Mouse (Mus musculus) adrenal gland, adult (tissue): ENCODE results near the gene Polr3b.

Experiments used
- DNase-seq, 2 experiments: peaks; one replicate each; pipeline ENCODE4 v3.0.0; 2022 to 2023; ENCODE audit warnings: low spot score in 1 of 2; ENCODE audit not compliant: inconsistent age in 2 of 2

Gene Polr3b

DNA sequence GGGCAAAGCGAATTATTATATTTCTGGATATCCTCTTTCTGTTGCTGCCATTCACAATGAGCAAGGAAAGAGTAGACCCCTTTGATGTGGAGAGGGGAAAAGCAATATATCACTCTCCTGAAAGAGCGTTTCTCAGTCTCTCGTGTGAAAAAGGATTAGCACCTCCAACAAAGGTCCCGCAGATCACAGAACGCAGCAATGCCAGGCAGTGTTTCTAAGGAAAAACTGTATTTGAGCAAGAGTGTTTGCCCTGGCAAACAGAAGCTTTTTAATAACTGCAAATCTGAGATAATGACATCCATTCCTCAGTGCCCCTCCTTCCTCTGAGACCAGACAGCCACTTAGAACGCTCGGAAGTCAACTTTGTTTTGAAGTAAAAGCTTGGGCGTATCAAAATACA, 84.5 kb downstream of the Polr3b start:
- no peak for DNase-seq

DNA sequence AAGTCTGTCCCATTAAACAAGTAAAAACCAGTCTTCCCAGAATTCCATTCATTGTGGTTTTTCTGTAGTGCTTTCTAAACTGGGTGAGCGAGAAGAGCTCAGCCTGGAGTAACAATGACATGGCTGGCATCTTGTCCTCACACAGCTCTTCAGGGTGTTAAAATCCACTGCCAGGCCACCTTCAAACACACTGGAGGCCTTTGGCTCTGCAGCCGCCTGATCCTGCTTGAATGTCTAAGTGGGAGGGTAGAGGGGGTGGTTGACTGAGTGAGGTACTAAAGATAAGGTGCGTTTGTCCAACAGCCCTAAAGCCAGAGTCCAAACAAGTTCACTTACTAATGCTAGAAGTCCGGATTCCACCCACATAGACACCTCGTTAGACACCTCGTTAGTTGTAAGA, 85.1 kb downstream of the Polr3b start:
- DNase-seq = no peak

DNA sequence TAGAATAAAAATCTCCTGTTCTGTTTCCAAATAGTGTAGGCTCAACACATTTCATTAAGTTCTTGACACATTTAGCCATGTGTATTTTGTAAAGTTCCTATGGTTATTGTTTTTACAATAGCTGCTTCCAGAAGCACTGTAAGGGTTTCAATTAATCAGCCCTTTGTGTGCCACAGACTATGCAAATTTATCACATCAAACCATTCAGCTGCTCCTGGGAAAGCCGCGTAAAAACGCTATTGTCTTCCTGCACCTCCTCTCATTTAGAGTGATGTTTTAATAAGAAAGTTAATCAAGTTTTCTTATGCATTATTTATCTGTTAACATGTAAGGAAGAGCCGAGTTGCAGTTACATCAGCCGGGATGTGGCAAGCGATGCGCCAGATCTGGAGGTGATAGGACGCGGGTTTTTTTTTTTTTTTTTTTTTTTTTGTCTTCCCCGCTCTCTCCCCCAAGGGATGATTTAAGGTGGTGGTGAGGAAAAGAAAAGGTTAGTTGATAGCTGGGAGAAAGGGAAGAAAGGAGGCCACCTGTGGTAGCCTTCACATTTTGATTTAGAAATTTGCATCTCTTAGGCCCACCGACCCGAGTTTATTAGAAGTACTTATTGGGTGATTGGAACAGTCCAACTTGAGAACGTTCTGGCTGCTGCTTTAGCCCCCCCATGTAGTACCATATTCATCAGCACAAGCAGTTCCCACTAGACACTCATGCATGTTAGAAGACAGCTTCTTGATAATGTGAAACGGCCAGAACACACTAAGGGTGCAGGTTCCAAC, 85.8 kb downstream of the Polr3b start:
- no peak for DNase-seq

- no peak for DNase-seq
These were observed 88.1 kb downstream of the Polr3b start for GRCm38 (mm10) chr10:84710192-84710591.

DNA sequence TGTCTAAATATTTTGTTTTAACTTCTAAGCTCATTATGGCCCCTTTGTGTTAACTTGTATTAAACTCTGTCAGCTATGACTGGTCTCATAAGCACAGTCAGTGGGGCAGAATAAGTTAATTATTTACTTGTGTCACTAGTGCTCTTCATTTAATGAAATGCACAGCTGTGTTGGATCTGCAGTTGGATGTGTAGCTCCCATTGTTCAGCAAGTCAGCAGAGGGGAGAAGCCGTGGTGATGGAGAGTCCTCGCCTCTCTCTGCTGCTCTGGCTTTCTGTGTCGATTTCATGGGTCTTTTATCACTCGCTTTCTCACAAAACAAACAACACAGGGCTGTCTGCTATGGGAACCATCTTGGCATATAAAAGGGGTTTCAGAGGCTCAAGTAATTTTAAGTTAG, 88.7 kb downstream of the Polr3b start:
- DNase-seq = no peak

GRCm38 (mm10) chr10:84711479-84711878, 89.4 kb downstream of the Polr3b start:
- DNase-seq = no peak

DNA sequence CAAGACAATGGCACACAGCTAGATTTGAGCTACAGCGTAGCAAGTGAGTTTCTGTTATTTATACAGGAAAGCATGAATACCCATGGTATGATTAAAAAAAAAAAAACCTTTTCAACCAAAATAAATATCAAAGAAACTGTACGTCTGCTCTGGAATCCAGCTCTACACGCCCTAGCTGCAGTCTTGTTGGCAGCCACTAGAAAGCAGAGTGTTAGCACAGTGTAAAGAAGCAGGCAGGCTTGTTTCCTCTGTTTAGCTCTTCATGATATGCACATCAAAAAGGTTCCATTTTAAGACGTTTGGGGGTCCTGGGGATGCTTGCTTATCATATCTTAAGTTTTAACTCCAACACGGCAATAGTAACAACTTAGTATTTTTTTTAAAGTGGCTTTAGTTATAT, 89.8 kb downstream of the Polr3b start:
- no peak for DNase-seq

- DNase-seq = no peak
These were observed 90.4 kb downstream of the Polr3b start for GRCm38 (mm10) chr10:84712532-84712931.

- DNase-seq = no peak
These were observed 91.0 kb downstream of the Polr3b start for GRCm38 (mm10) chr10:84713043-84713442.

GRCm38 (mm10) chr10:84715639-84716038, 93.5 kb downstream of the Polr3b start:
- no peak for DNase-seq

DNA sequence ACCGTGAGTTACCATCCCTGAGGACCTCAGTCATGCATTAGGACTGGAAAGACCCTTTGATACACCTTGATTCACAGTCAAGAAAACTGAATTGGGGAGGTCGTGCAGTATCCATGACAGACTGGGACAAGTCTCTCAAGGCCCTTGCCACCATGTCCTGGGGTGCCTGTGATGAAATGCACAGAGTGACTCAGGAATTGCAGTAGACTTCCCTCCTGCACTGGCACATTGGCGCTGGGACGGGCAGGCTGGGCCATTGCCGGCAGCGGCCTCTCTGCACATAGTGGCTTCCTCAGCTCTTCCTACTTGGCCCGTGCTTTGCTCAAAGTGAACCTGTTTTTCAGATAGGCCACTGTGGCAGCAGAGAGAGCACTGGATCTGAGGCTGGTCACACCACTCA, 94.5 kb downstream of the Polr3b start:
- DNase-seq = peak in 1 of 2 experiments; percentile 58

DNA sequence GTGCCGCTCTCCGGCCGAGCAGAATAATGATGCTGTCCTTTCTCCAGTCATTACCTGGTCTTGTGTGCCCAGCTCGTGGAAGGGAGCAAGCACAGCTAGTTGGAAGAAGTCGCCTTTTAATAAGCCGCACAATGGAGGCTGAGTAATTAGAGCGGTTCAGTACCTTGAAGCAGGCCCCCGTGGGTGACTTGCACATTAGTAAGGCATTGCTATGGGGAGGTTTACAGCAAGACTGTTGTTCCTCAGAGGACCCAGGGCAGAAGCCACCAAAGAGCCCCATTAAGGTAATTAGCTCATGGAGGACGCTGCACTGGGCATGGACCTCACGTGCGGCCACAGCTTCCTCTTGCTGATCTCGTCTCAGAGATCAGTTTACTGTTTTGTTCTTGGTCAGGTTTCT, 100.6 kb downstream of the Polr3b start:
- DNase-seq = no peak

DNA sequence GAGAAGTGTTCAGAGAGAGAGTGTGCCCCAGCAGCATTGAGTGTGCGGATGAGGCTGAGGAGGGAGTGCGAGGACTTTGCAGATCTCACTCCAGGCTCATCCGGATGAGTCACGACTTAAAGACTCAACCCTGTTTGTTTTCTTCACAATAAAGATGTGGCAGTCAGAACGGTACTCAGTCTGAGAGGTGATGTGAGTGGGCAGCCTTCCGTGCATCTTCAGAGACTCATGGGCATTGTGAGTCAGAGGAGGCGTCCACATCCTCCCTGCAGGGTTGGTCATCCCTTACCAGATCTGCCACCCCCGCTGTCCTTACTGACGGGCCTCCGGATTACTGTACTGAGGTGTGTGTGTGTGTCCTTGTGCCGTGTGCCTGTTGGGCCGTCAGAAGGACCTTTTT, 104.9 kb downstream of the Polr3b start:
- DNase-seq = peak in 1 of 2 experiments; percentile 44

GRCm38 (mm10) chr10:84727760-84728159, 105.7 kb downstream of the Polr3b start:
- DNase-seq = no peak

DNA sequence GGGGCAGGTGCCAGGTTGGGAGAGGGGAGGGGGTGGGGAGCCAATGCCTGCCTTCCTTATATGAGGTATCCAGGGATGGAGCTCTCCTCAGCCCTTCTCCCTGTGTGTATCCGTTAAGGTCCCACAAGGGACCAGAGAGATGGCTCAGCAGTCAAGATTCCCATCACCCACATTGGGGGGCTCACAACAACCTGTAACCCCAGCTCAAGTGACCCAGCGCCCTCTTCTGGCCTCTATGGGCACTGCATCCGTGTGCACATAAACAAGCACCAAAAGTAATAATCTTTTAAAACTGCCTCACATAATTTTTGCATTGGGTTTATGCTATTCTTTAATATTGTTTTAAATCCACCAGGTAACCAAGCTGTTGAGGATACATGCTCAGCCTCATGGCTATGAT, 108.0 kb downstream of the Polr3b start:
- DNase-seq = no peak

DNA sequence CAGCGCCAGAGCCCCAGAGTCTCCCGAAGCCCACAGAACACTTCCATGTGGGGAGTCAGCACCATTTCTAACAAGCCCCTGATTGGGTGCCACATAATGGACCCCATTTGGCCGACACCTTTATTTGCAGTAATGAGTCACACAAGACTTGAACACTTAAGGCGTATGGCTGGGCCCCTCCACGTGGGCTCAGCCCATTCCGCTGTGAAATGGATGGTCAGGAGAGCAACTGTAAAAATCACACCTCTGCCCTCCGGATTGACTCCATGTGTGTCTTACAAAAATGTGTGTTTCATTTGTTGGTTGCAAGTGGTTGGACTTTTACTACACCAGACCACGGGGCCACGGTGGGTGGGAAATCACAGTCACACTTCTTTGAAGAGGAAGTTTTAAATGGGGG, 108.9 kb downstream of the Polr3b start:
- DNase-seq = no peak

DNA sequence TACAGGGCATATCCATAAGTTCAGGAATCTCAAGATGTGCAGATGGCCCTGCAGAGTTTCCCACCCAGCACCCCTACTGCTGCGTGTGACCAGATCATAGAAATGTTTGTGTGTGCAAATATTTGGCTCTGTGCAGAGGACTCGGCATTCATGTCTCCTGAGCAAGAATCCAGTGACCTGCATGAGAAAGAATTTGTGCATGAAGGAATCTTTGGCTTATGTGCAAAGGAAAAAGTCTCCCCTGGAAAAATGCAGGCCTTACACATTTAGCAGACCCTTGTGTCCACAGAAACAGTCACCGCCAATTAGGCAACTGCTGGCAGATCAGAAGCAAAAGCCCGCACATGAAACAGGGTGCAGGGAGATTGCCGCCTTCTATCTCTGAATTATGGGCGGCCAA, 111.4 kb downstream of the Polr3b start:
- DNase-seq = no peak

DNA sequence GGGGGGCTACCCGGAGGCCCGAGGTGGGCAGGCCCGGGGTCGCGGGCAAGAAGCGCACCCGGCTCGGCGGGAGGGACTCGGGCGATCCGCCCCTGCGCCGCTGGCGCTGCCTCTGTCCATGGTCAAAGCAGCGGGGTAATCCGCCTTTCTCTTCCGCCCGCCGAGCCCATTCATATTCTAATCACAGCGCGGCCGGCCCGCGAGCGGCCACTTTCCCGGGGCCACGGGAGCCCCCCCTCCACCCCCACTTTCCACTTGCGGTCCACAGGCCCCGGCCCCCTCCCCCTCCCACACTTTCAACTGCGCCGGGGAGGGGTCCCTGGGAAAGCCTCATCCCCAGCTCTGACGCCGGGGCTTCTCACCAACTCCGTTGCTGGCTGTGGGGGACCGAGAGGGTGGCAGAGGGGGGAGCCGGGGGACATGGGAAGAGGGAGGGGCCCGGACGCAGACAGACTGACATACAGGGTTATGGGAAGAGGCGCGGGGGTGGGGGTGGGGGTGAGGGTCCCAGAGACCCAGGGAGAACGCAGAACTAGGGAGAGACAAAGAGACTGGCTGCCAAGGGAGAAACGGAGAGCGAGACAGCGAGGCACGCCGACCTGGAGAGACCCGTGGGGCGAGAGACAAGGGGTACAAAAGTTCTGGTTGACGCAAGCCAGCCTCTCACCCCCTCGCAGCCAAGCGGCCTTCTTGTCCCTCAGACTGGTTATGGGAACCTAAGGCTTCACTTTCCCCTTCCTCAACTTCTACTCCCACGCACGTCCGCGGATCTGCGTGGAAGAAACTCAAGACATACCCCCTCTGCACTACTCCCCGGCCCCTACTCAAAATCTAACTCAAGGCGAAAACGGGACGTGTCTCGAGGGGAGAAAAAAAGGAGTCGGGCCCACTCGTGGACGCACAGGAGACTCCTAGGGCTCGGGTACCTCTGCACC, 133.0 kb downstream of the Polr3b start:
- DNase-seq = peak in 1 of 2 experiments; percentile 66

GRCm38 (mm10) chr10:84755786-84756203, 133.7 kb downstream of the Polr3b start, which contains the start of gene Rfx4:
TSS of gene Rfx4 (plus strand) at chr10:84756062.
- peak in 1 of 2 experiments; percentile 32 for DNase-seq

GRCm38 (mm10) chr10:84756435-84757095, 134.5 kb downstream of the Polr3b start:
- peak in 1 of 2 experiments; percentile 22 for DNase-seq

GRCm38 (mm10) chr10:84757426-84758199, 135.5 kb downstream of the Polr3b start:
- no peak for DNase-seq
